28 mouse cellular contexts compared by ENCODE assay signal in the genomic region with DNA sequence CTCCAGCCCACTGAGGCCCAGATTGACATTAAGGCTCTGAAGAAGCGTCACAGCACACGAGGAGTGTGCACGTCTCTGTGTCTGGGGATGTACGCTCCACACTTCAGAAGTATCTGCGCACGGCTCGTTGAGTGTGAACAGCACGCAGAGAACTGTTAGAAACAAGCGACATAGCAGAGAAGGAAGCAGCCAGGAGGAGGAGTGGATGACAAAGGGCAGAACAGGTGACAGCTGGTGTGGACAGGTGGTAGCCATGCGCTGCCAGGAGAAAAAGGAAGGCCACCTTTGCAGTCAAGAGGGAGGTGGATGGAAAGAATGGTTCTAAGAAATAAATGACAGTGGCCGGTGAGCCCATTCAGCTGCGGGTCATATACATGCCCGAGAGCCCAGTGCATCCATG. TPM values are rescaled to one million over a fixed set of nuclear protein-coding genes. Genes with fewer than 3 reads are reported as not detected.
DNase-seq lines count a peak whose midpoint lies in the region.
"Had no signal": no experiment of that assay in that cellular context is flagged by ENCODE, and none has a peak within 500 bp of the region (broad histone marks: within the 10 kb centered on the region; RNA-seq: fewer than 3 reads in every experiment).

No protein-coding gene starts in this region.

- no peaks in the 10 kb centered on the region for H3K36me3 ChIP-seq in limb, embryonic 10.5 days
- H3K36me3 ChIP-seq: embryonic facial prominence, embryonic 10.5 days; embryonic facial prominence, embryonic 15.5 days; forebrain, embryonic 12.5 days; midbrain, embryonic 13.5 days; neural tube, embryonic 15.5 days; stomach, embryonic 15.5 days had no signal

- H3K4me3 ChIP-seq in limb, embryonic 10.5 days, result no peak overlapping the region
- H3K4me3 ChIP-seq: embryonic facial prominence, embryonic 10.5 days; embryonic facial prominence, embryonic 15.5 days; forebrain, embryonic 12.5 days; intestine, embryonic 15.5 days; liver, embryonic 12.5 days; midbrain, embryonic 13.5 days; neural tube, embryonic 15.5 days; stomach, embryonic 15.5 days had no signal

- 0 out of 2 replicates have a peak overlapping the region, but pooled peaks have one; percentile 7 for H3K27ac ChIP-seq in limb, embryonic 10.5 days
- H3K27ac ChIP-seq: embryonic facial prominence, embryonic 10.5 days; embryonic facial prominence, embryonic 15.5 days; forebrain, embryonic 12.5 days; intestine, embryonic 15.5 days; liver, embryonic 12.5 days; midbrain, embryonic 13.5 days; neural tube, embryonic 15.5 days; stomach, embryonic 15.5 days had no signal

- H3K27me3 ChIP-seq in limb, embryonic 10.5 days (ENCODE audit: low read depth, poor library complexity, severe bottlenecking), result no peaks in the 10 kb centered on the region
- H3K27me3 ChIP-seq: CH12.LX; embryonic facial prominence, embryonic 15.5 days; forebrain, embryonic 12.5 days; intestine, embryonic 15.5 days; liver, embryonic 12.5 days; midbrain, embryonic 13.5 days; neural tube, embryonic 15.5 days; stomach, embryonic 15.5 days had no signal

- WGBS in limb, embryonic 10.5 days, result 94% methylated on average over 13 of the region's 13 CpGs

- DNase-seq in left cerebral cortex, postnatal 4 days, result peak; percentile 33
- DNase-seq in left cerebral cortex, postnatal 25 days (ENCODE audit: low spot score in 2 of 2), result no peak
- peak; percentile 96 for DNase-seq in cerebellum, adult 11-12 months
- peak; percentile 97 for DNase-seq in cerebellum, adult 9-11 months
- DNase-seq in limb, embryonic 10.5 days (ENCODE audit: low spot score), result no peak
- DNase-seq in urinary bladder, postnatal 25 days (ENCODE audit: low spot score), result no peak
- DNase-seq in gastrocnemius, postnatal 10 days, result no peak
- no peak for DNase-seq in kidney, adult 9 months
- DNase-seq: adrenal gland, postnatal 10 days; forebrain, postnatal 0 days; gastrocnemius, postnatal 14 days; kidney, adult 2 months; kidney, postnatal 10 days; layer of hippocampus, adult 9-11 months; liver, postnatal 0 days; lung, postnatal 36 days; right cerebral cortex, postnatal 25 days; thymus, postnatal 14 days had no signal

- intact Hi-C loops in left cerebral cortex, postnatal 4 days (cut with DNase I), result no loop called here
- intact Hi-C loops in left cerebral cortex, postnatal 25 days (cut with DNase I), result no loop called here

- H3K9me3 ChIP-seq in limb, embryonic 10.5 days (replicated peaks), result no peaks in the 10 kb centered on the region
- H3K9me3 ChIP-seq: embryonic facial prominence, embryonic 10.5 days; embryonic facial prominence, embryonic 15.5 days; forebrain, embryonic 12.5 days; G1E; intestine, embryonic 15.5 days; liver, embryonic 12.5 days; midbrain, embryonic 13.5 days; neural tube, embryonic 15.5 days; stomach, embryonic 15.5 days had no signal

- peaks cover 24% of the 10 kb centered on the region for H3K4me1 ChIP-seq in limb, embryonic 10.5 days
- H3K4me1 ChIP-seq: embryonic facial prominence, embryonic 15.5 days; forebrain, embryonic 12.5 days; midbrain, embryonic 13.5 days had no signal

RNA-seq across cellular contexts. Expression of a gene that starts 43.9 kb away (rescaled TPM):
- 10 to 100 TPM; 80.6 to 85.3 TPM for total RNA-seq in left cerebral cortex, postnatal 4 days (2021)
- 10 to 100 TPM; 55.2 to 59.8 TPM for total RNA-seq in left cerebral cortex, postnatal 25 days (2021)
- polyA plus RNA-seq in limb, embryonic 10.5 days (2016; fragmentation: Nextera tagmentation; extraction: Ambion mirVana), result 5.5 and 6.2 TPM in 2 replicates
- 10 to 100 TPM in 1 of 2 experiments, 1 to 10 TPM in 1; 6.1 to 11.1 TPM for total RNA-seq in gastrocnemius, postnatal 10 days (2021)

RNA-seq across cellular contexts. Expression of a gene that starts 47.9 kb away (rescaled TPM):
- 10 to 100 TPM; 81.4 to 81.6 TPM for total RNA-seq in left cerebral cortex, postnatal 4 days (2021)
- 100 to 1,000 TPM; 121 to 139 TPM for total RNA-seq in left cerebral cortex, postnatal 25 days (2021)
- 76.9 and 80.9 TPM in 2 replicates for polyA plus RNA-seq in limb, embryonic 10.5 days (2016; fragmentation: Nextera tagmentation; extraction: Ambion mirVana)
- 10 to 100 TPM; 49.3 to 53.5 TPM for total RNA-seq in gastrocnemius, postnatal 10 days (2021)

Comparison
In these comparisons a context has a peak if more than half of its experiments do, and no peak if none do; other contexts are left out.
1. DNase-seq: peak in left cerebral cortex, postnatal 4 days (single experiment), cerebellum, adult 11-12 months (single experiment) and cerebellum, adult 9-11 months (single experiment); none in left cerebral cortex, postnatal 25 days (0 of 2), limb, embryonic 10.5 days (single experiment), urinary bladder, postnatal 25 days (single experiment), gastrocnemius, postnatal 10 days (single experiment) and kidney, adult 9 months (single experiment).
2. RNA of a gene that starts 43.9 kb away (total RNA-seq): 80.6 to 85.3 TPM in left cerebral cortex, postnatal 4 days and 55.2 to 59.8 TPM in left cerebral cortex, postnatal 25 days; 6.1 to 11.1 TPM in gastrocnemius, postnatal 10 days; every median in the first group is over 4 times any median in the second.